Mouse (Mus musculus) gonadal fat pad, adult 2 months (tissue): ENCODE measurements at regions not wholly inside any gene's neighbourhood (a gene's known extent, or its start where the extent isn't known, plus 50 kb on each side); places are given as distances from the start of the nearest gene placed in this dataset.
"Not testable (repeated sequence)": the region's sequence is repeated elsewhere in the genome, so short reads cannot be mapped to it uniquely, and the experiment has no call there.

Source experiments
- DNase-seq: peaks from one replicate; pipeline ENCODE4 v3.0.0-alpha.2; 2012; ENCODE audit warnings: low read depth

DNA sequence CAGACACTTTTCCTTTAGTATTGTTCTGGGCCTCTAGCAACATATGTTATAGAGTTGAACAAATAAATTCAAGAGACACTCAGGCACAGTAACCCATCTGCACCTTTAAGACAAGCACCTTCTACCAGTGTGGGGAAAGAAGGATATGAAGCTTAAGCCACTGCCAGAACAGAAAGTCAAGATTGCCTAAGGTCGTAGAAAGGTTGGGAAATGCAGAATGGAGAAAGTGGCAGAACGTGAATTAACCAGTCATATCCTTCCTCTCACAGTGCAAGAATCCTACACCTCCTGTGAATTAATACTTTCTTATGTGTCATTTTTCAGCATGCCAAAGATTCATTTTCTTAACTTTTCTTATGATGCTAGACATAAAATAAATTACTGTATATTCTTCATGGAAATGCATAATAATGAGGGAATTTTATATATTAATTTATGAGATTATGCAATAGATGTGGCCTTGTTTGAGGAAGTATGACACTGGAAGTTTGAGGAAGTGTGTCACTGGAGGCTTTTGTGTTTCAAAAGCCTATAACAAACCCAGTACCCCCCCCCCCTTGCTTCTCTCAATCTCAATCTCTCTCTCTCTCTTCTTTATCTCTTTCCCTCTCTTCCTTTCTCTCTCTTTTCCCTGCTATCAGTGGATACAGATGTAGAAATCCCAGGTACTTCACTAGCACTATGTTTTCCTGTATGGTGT, 361.6 kb upstream of the Edil3 start:
- peak; percentile 82 for DNase-seq

GRCm38 (mm10) chr13:88490104-88490503, 331.2 kb upstream of the Edil3 start:
- peak; percentile 55 for DNase-seq

GRCm38 (mm10) chr13:88510850-88511554, 310.3 kb upstream of the Edil3 start:
- no peak for DNase-seq

DNA sequence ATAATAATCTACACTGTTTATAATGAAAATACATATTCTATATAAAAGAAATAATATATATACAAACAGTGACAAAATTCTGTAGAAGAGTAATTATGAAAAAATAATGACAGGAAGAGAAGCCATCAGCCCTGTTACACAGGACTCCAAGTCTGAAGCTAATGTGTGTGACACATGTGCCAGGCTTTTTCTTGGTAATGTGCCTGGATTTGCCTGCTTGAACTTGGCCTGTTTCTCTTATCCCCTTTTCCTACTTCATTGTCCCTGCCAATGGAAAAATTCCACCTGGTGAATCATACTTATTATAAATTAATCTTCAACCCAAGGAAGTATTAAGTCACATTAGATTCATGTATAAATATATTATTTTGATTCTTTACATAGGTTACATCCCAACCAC, 286.5 kb upstream of the Edil3 start:
- DNase-seq = peak; percentile 6

- DNase-seq = no peak
Observed at GRCm38 (mm10) chr13:88554504-88554903, 266.8 kb upstream of the Edil3 start.

GRCm38 (mm10) chr13:88564978-88565377, 256.3 kb upstream of the Edil3 start:
- no peak for DNase-seq

- no peak for DNase-seq
Observed at GRCm38 (mm10) chr13:88602244-88602643, 219.0 kb upstream of the Edil3 start.

- DNase-seq = no peak
Observed at GRCm38 (mm10) chr13:88610610-88611009, 210.7 kb upstream of the Edil3 start.

DNA sequence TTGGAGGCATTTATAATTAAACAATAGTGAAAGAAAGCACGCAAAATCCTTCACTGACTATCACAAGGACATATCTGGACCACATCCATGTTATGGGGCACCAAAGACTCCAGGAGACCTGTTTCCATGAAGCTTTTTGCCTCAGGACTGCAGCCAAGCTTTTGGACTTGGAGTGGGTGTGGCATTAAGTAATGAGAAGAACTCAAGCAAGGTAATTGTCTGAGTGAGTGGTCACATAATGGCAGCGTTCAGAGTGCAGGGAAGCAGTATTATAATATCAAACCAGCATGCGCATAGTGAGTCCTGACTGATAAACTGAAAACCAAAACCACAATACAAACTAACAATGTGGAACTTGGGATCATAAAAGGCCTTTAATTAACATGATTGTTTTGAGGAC, 208.0 kb upstream of the Edil3 start:
- DNase-seq = no peak

GRCm38 (mm10) chr13:88650135-88650534, 171.1 kb upstream of the Edil3 start:
- no peak for DNase-seq

DNA sequence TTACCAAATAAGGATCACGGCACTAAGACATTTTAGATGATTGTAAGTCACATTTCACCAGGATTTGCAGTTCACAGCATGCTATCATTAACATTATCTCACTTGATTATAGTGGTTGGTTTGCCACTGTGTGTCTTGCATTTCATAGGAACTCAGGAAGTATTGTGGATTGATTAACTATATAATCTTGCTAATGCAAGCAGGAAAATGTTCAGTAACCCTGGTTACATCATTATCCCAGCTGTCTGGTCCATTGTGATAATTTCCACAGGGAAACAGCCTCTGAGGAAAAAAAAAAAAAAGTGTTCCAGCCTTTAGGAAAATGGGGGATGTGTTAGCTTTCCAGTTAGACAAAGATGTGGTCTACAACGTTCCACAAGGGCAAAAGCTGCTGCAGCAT, 170.2 kb upstream of the Edil3 start:
- no peak for DNase-seq

DNA sequence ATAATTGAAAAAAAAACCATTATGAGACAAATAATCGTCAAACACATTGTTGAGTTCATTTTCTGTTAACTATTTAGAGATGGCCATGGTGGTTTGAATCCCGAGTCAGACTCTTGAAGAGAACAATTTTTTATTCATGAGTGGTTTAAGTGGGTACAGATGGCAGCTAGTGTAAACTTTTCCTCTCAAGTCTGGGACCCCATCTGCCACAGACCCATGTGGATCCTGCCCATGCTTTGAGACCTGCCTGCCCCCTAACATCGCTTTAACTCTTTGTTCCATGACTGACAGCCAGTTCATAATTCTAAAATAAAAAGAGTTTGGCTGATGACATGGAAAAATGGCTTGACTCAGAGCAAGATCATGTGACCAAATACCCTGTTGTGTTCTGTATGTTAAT, 166.2 kb upstream of the Edil3 start:
- no peak for DNase-seq

DNA sequence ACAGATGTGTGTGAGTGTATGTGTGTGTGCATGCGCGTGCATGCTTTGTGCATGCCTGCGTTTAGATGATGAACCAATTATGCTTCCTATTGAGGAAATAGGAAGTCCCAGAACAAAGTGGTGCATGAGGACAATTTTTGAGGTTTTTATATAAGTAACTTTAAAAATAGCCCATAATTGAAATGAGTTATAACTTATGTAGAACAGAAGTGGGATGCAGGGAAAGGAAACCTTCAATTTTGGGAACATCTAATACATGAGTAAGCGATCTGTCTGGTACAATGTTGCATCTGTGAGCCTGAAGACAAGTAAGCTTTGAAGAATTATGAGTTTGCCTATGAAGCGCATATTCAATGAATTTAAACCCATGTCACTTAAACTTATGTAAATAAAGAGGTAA, 145.4 kb upstream of the Edil3 start:
- no peak for DNase-seq

DNA sequence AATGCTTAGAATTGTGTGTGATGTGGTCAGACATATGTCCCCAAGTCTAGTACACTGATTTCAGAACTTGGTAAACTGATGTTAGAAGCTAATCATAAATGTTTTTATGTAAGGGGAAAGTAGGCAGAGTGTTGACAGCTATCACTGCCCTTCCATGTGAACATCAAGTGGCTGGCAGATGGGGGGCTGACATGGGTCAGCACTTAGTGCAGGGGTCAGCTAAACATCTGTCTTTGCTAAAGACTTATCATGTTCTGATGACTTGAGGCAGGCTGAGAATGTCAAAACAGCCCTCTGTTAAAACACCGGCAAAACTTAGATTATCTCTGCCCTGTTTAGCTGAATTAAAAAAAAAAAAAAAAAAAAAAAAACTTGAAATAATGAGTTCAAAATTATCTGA, 116.7 kb upstream of the Edil3 start:
- DNase-seq = no peak

DNA sequence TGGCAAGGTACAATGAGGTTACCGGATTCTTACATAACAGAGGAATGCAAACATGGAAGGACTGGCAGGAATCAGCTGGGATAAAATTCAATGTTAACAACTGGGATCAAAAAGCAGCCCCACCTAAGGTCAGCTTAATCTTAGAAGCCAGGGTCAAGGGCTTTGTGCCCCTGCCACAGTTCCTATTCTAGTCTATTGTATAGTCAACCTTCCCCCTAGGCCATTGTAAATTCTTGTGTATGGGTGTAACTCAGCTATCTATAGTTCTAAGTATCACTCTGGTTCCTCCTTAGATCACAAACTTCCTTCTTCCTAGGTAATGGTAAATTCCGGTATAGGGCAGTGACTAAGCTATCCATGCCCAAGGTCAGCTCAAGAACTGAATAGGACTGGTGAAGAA, 91.6 kb upstream of the Edil3 start:
- DNase-seq = not testable (repeated sequence)

GRCm38 (mm10) chr13:88749916-88750315, 71.4 kb upstream of the Edil3 start:
- DNase-seq = no peak
